Mouse (Mus musculus) midbrain, embryonic 13.5 days (tissue): ENCODE results near the gene Sirt4. TPM values are rescaled to one million over a fixed set of nuclear protein-coding genes. Genes with fewer than 3 reads are reported as not detected.
"Not testable (repeated sequence)": the region's sequence is repeated elsewhere in the genome, so short reads cannot be mapped to it uniquely, and the experiment has no call there.

Experiments
- ATAC-seq: fragments of 200-750 bp; cut with Nextera tagmentation; 2 replicates; pipeline ENCODE4 v1.8.0; 2017; ENCODE audit warnings: mild to moderate bottlenecking, moderate TSS enrichment, moderate library complexity
- H3K27ac ChIP-seq: fragments of 300-500 bp; sonication (generic); 2 replicates; pipeline ENCODE4 v1.5.1; 2015; ENCODE audit warnings: inconsistent platforms, mild to moderate bottlenecking, moderate library complexity
- H3K27me3 ChIP-seq: fragments of 300-500 bp; sonication (generic); 2 replicates; pipeline ENCODE4 v1.6.1; 2015; ENCODE audit warnings: mild to moderate bottlenecking, inconsistent platforms
- H3K36me3 ChIP-seq: fragments of 300-500 bp; sonication (generic); 2 replicates; pipeline ENCODE4 v1.6.1; 2015; ENCODE audit warnings: mild to moderate bottlenecking, inconsistent platforms
- H3K4me1 ChIP-seq: fragments of 300-500 bp; sonication (generic); replicated peaks from 2 replicates; pipeline ENCODE4 v1.6.1; 2015; ENCODE audit warnings: inconsistent platforms
- H3K4me2 ChIP-seq: fragments of 300-500 bp; sonication (generic); replicated peaks from 2 replicates; pipeline ENCODE4 v1.6.1; 2015; ENCODE audit warnings: moderate library complexity, mild to moderate bottlenecking, inconsistent platforms
- H3K4me3 ChIP-seq: fragments of 300-500 bp; sonication (generic); replicated peaks from 2 replicates; pipeline ENCODE4 v1.5.1; 2015; ENCODE audit warnings: mild to moderate bottlenecking, inconsistent platforms
- H3K9ac ChIP-seq: fragments of 300-500 bp; sonication (generic); replicated peaks from 2 replicates; pipeline ENCODE4 v1.6.1; 2015; ENCODE audit warnings: mild to moderate bottlenecking, inconsistent platforms
- H3K9me3 ChIP-seq: fragments of 300-500 bp; sonication (generic); 2 replicates; pipeline ENCODE4 v1.6.1; 2016; ENCODE audit warnings: mild to moderate bottlenecking, inconsistent platforms
- WGBS: fragments of 180-500 bp; shearing (Covaris S2); methylation state at CpG from one replicate; pipeline ENCODE4 v1.1.7; 2015; 5-methylcytosine and 5-hydroxymethylcytosine counted together
- polyA plus RNA-seq: library from polyadenylated mRNA; unstranded; fragments of >200 nt; fragmentation: Nextera tagmentation; extraction: Ambion mirVana; gene quantifications from 2 replicates; pipeline ENCODE4 v1.2.1, GENCODE M21; 2015

Sirt4 gene
- polyA plus RNA-seq, 1 experiment from 2014 or later, result 28.7 TPM

DNA sequence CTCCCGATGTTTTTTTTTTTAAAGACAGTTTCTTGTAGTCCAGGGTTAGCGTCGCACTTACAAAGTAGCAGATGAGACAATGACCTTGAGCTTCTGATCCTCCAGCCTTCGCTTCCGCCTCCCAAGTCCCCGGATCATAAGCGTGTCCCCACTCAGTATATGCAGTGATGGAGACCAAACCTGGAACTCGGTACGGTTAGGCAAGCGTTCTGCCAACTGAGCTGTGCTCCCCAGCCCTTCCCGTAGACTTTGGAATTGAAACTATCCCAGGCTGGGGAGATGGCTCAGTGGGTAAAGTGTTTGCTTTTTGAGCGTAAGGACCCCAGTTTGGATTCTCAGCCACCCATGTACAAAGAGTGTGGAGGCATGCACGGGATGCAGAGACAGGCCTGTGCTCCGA lies 28.7 kb upstream of the Sirt4 start:
- no peak overlapping the region for H3K9ac ChIP-seq
- no peak overlapping the region for H3K4me3 ChIP-seq
- 0 out of 2 replicates have a peak, but pooled peaks cover 2% of the 10 kb centered on the region for H3K36me3 ChIP-seq
- H3K9me3 ChIP-seq, result no peaks in the 10 kb centered on the region
- H3K27ac ChIP-seq, result no peak overlapping the region
- no peak overlapping the region for H3K4me2 ChIP-seq
- no peaks in the 10 kb centered on the region for H3K27me3 ChIP-seq
- 98% methylated on average over 14 of the region's 14 CpGs for WGBS
- ATAC-seq, result no peak
- H3K4me1 ChIP-seq, result peaks cover 27% of the 10 kb centered on the region

DNA sequence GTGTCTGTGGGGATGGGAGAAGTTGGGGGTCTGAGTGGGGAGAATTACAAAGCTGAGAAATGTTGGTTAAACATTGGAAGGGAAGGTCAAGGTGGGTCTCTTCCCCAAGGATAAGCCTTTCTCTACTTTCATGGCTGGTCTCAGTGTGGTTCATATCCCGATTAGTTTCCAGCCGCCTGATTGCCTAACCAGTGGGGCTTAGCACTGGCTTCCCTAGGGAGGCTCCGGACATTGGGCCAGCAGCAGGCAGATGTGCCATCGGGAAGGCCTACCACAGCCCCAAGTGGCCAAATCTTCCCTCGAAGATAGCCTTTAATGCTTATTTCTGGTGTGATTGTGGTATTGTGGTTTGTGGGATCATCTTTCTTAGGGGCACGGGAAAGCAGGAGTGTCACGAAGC lies 27.9 kb upstream of the Sirt4 start:
- no peak overlapping the region for H3K4me3 ChIP-seq
- no peaks in the 10 kb centered on the region for H3K9me3 ChIP-seq
- 0 out of 2 replicates have a peak, but pooled peaks cover under 1% of the 10 kb centered on the region for H3K36me3 ChIP-seq
- H3K27me3 ChIP-seq, result no peaks in the 10 kb centered on the region
- ATAC-seq, result no peak
- no peak overlapping the region for H3K4me2 ChIP-seq
- no peak overlapping the region for H3K9ac ChIP-seq
- H3K4me1 ChIP-seq, result peaks cover 36% of the 10 kb centered on the region
- 88% methylated on average over 7 of the region's 7 CpGs for WGBS
- H3K27ac ChIP-seq, result no peak overlapping the region

DNA sequence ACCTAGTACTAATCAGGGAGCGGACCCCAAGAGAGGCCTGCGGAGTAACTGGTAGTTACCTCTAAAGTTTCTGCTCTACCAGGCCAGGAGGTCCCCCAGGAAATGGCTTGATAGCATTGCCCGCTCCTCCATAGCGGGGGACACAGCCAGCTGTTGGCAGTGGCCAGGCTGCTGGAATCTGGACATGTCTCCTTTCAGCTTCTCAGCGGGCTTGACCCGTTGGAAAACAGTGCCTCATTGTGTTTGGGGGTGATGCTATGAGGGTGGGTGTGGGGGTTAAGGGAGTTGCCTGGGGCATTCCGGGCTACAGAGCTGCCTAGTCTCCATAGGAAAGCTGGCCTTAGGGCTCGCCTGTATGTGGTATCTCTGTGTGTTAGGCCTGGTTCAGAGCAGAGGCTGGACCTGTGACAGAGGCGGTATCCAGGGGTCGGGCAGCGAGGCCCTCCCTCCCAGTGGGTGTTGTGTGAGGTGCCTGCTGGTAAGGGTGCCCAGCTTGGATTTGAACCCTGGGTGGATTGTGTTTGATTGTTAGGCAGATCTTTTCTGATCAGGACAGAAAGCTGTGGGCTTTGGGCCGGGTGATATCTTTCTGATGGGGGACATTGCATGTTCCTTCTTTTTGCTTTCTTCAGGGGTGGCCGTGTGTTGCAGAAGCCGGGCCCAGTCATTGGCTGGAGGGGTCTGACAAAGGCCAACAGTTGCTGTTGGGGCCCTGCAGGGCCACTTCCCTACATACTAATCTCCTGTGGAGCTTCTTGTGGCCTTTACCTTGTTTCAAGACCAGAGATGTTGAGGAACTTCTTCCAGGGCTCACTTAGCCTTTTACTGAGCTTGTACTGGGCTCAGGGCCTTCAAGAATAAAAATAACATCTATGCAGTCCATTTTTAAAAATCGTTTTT lies 25.5 kb upstream of the Sirt4 start:
- no peak for ATAC-seq

DNA sequence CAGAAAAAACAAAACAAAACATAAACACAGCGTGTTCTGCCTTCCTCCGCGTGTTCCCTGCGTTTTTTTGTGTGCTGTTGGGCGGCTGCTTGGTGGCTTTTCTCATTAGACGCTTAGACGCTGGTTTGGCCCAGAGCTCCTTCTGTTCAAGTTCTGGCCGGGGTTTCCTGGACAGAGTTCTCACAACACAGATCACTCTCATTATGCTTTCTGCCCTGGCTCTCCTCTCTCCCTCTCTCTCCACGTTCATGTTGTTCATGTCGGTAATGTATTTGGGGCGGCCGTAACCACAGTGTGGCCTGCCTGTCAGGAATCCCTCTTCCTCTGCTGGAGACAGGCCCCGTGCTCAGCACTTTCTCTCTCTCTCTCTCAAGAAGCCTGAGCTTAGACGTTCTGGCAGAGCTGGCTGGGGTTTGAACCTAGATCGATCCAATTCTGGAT lies 24.8 kb upstream of the Sirt4 start:
- H3K9ac ChIP-seq, result no peak overlapping the region; the same call in 1 of the 2 replicates
- H3K27me3 ChIP-seq, result no peaks in the 10 kb centered on the region
- no peaks in the 10 kb centered on the region for H3K9me3 ChIP-seq
- H3K4me1 ChIP-seq, result peaks cover 36% of the 10 kb centered on the region
- H3K27ac ChIP-seq, result peak overlapping the region; percentile 15; the same call in 1 of the 2 replicates
- H3K36me3 ChIP-seq, result no peaks in the 10 kb centered on the region
- no peak overlapping the region for H3K4me3 ChIP-seq
- H3K4me2 ChIP-seq, result peak overlapping the region; percentile 86
- ATAC-seq, result no peak
- WGBS, result 48% methylated on average over 15 of the region's 15 CpGs

More for the DNA sequence above, 25.5 kb upstream of the Sirt4 start:
- peak overlapping the region; percentile 86; the same call in 1 of the 2 replicates for H3K4me2 ChIP-seq
- whole genome bisulfite sequencing, result 63% methylated on average over 15 of the region's 15 CpGs
- no peak overlapping the region; the same call in 1 of the 2 replicates for H3K9ac ChIP-seq
- H3K27ac ChIP-seq, result no peak overlapping the region
- H3K4me3 ChIP-seq, result no peak overlapping the region
- peaks cover 41% of the 10 kb centered on the region for H3K4me1 ChIP-seq
- H3K9me3 ChIP-seq, result no peaks in the 10 kb centered on the region
- H3K36me3 ChIP-seq, result no peaks in the 10 kb centered on the region
- no peaks in the 10 kb centered on the region for H3K27me3 ChIP-seq

DNA sequence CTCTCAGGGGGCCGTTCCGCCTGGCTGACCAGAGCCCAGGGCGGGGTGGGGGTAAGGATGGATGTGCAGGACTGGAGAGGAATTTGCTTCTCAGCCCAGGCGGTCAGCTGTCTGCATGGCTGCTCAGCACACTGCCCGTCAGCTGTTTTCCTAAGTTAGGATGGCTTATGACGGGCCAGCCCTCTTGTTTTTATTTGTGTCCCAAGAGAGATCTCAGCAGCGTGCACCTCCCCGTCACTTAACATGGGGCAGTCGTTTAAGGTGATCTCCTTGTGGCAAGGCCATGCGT lies 24.3 kb upstream of the Sirt4 start:
- H3K4me1 ChIP-seq, result peaks cover 36% of the 10 kb centered on the region
- WGBS, result 26% methylated on average over 10 of the region's 10 CpGs
- H3K4me3 ChIP-seq, result peak overlapping the region; percentile 86
- H3K27me3 ChIP-seq, result no peaks in the 10 kb centered on the region
- H3K9ac ChIP-seq, result peak overlapping the region; percentile 90
- H3K36me3 ChIP-seq, result no peaks in the 10 kb centered on the region
- H3K9me3 ChIP-seq, result no peaks in the 10 kb centered on the region
- H3K4me2 ChIP-seq, result peak overlapping the region; percentile 86
- ATAC-seq, result no peak
- H3K27ac ChIP-seq, result no peak overlapping the region

DNA sequence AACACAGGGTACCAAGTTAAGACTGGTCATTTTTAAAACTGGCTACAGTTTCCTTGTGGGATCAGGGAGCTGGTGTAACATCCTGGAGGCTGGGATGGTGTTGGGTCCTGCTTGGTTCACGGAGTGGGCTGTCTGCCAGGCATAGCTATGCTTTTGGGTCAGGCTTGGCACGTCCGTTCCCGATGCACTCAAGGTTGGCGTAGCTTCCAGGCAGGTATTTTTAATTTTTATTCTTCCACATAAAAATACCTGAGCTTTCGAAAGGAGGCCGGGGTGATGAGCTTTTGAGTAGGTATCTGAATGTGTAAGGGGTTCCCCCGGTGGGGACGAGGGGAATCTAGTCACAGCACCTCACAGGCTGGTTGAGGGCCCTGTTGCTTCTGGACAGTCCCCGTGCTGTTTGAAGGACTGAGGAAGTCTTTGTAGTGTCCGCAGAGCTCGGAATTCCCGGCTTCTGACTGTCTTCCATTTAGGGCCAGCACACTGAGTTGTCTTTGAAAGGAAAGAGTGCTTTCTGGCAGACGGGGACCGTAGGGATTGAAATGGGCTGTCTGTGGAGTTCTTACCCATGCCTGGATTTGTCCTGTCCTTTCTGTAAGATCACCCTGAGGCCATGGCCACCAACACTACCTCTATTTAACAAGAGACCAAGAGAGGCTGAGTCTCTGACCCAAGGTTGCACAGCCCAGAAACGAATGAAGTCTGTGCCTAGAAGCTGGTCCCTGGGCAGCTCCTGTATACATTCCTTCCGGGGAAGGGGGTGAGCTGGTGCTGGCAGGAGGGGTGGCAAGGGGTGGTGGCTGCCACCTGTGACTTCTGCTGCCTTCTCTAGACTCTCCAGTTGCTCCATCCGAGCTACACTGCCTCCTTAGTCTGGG lies 23.7 kb upstream of the Sirt4 start:
- WGBS, result 45% methylated on average over 18 of the region's 18 CpGs
- no peak for ATAC-seq

DNA sequence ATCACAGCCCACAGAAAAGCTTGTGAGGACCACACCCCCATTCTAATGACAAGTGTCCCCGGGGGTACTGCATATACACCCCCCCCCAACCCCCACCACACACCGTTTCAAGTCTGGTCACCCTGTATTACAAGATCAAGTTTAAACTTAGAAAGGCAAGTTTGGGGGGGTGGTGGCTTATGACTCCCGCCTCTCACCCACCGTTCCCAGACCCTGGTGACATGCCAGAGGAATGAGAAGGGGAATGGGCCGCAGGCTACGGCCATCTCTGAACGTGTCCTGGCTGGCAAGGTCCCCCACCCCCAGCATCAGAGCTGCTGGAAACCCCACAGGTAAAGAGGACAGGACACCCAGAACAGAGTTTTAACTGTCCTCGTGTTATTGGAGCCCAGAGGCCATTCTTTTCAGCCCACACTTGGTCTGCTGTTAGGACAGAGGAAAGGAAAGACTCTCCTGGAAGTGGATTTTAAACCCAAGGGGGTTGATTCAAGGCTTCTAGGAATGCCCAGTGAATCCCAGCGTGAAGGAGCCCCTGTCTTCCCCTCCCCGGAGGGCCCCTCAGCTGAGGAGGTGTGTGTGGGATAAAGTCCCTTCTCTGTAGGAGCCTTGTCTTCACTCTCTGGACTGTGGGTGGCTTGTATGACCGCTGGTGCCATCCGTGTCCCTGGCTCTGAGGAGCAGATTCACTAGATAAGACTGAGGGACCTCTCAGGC lies 22.9 kb upstream of the Sirt4 start:
- H3K27me3 ChIP-seq, result no peaks in the 10 kb centered on the region
- peak overlapping the region; percentile 86 for H3K4me3 ChIP-seq
- peaks cover 36% of the 10 kb centered on the region for H3K4me1 ChIP-seq
- 33% methylated on average over 12 of the region's 12 CpGs for WGBS
- no peak for ATAC-seq
- H3K4me2 ChIP-seq, result peak overlapping the region; percentile 86
- peak overlapping the region; percentile 90 for H3K9ac ChIP-seq
- H3K27ac ChIP-seq, result no peak overlapping the region
- H3K36me3 ChIP-seq, result no peaks in the 10 kb centered on the region
- no peaks in the 10 kb centered on the region for H3K9me3 ChIP-seq

More for the DNA sequence above, 23.7 kb upstream of the Sirt4 start:
- Histone ChIP-seq H3K9ac (peak overlapping the region; percentile 90), H3K4me1 (peaks cover 36% of the 10 kb centered on the region), H3K4me2 (peak overlapping the region; percentile 86), H3K4me3 (peak overlapping the region; percentile 86), H3K9me3 (no peaks in the 10 kb centered on the region), H3K36me3 (no peaks in the 10 kb centered on the region), H3K27ac (no peak overlapping the region), H3K27me3 (no peaks in the 10 kb centered on the region)

DNA sequence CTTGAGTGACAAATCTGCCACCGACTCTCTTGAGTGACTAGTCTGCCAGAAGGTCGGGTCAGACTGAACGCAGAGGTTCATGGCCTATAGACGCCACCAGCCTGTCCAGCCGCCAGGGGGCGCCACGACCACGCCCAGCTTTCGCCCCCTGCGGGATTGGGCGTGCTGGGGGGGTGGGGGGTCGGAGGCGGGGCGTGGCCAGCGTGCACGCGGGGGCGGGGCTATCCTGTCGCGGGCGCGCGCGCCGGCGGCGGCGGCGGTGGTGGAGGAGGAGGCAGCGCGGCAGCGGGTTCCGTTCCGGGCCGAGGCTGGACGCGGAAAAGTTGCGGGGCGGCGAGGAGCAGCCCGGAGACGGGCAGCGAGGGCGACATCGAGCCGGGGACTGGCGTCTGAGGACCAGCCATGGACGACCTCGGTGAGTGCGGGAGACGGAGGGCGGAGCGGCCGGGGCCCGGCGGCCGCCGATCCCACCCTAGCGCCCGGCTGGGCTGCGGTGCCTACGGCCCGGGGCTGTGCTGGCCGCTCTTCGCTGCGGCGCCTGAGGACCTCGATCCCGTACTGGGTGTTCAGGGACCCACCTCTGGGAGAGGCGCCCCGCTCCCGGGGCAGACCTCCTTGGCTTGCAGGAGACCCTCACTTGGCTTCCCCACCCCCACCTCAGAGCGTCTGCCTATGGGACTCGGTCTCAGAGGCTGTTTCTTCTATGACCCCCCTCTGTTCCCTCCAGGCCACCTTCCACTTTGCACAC lies 22.1 kb upstream of the Sirt4 start, which contains the start of gene Pxn:
Pxn (plus strand) TSS at position 223 of the 748 bp plus-strand sequence.
- Histone ChIP-seq H3K36me3 (no peaks in the 10 kb centered on the region), H3K9ac (peak within 1 kb of the TSS; percentile 90), H3K4me3 (peak within 1 kb of the TSS; percentile 86), H3K27me3 (no peaks in the 10 kb centered on the region), H3K4me2 (peak within 1 kb of the TSS; percentile 86), H3K4me1 (peaks cover 36% of the 10 kb centered on the region), H3K27ac (no peak within 1 kb of the TSS), H3K9me3 (no peaks in the 10 kb centered on the region)
- peak; percentile 92 for ATAC-seq
- WGBS, result under 1% methylated on average over 74 of the region's 74 CpGs

DNA sequence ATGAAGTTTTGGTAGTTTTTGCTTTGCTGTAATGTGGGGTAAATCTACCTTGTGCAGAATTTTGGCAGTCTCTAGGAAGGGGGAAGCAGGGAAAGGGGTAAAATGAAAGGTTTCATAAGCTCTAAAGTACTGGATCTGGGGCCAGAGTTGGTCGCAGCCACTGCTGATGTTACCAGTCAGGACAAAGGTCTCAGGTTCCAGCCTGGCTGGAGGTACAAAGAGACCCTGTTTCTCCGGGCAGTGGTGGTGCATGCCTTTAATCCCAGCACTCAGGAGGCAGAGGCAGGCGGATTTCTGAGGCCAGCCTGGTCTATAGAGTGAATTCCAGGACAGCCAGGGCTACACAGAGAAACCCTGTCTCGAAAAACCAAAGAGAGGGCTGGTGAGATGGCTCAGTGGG lies 21.1 kb upstream of the Sirt4 start:
- peaks cover 36% of the 10 kb centered on the region for H3K4me1 ChIP-seq
- H3K4me3 ChIP-seq, ATAC-seq, H3K36me3 ChIP-seq, H3K27ac ChIP-seq, H3K9me3 ChIP-seq, H3K9ac ChIP-seq, H3K4me2 ChIP-seq, H3K27me3 ChIP-seq: not testable (repeated sequence)
- 81% methylated on average over 4 of the region's 4 CpGs for WGBS

DNA sequence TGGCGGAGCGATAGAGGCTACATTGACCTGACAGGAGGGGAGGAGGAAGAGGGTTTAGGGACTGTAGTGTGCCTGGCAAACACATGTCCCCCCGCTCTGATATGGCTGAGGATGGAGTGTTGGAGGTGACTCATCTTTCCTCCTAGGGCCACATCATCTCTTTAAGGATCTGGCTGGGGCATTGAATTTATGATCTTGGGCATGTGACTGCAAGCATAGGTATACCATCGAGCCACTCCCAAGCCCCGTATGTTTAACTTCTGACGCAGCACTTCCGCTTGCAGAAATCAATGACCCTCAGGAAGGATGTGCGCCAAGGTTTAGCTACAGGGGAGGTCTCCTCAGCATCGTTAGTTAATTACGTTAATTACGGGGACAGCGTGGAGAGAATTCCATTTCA lies 18.5 kb upstream of the Sirt4 start:
- WGBS, result 77% methylated on average over 12 of the region's 12 CpGs
- no peak overlapping the region for H3K27ac ChIP-seq

DNA sequence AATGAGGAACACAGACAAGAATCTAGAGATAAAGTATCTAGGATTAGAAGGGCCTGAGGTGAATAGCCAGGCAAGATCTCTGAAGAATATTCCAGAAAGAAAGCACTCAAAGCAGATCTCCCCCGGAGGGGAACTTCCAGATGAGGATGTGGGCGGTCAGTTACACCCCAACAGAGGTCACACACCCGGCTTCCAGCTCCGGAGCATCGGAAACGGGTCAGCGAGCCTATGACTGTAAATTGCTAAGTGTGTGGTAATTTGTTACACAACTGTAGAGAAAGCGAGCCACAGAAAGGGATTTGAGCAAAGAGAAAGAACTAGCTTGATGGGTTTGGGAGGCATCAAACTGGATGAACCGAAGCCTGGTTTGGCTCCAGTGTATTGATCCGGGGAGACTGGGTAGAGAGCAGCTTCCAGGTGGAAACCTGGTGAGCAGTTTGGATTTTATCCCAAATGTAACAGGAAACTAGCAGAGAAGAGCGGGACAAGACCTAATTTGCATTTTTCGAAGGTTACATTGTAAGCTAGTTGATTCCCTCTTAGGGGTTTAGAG lies 15.9 kb upstream of the Sirt4 start:
- H3K9me3 ChIP-seq, result no peaks in the 10 kb centered on the region
- no peak overlapping the region for H3K9ac ChIP-seq
- ATAC-seq, result no peak
- H3K36me3 ChIP-seq, result no peaks in the 10 kb centered on the region
- no peak overlapping the region for H3K4me3 ChIP-seq
- no peak overlapping the region for H3K4me2 ChIP-seq
- no peak overlapping the region for H3K27ac ChIP-seq
- H3K4me1 ChIP-seq, result no peaks in the 10 kb centered on the region
- 82% methylated on average over 12 of the region's 12 CpGs for WGBS
- H3K27me3 ChIP-seq, result no peaks in the 10 kb centered on the region

More for the DNA sequence above, 18.5 kb upstream of the Sirt4 start:
- H3K4me1 ChIP-seq, result peaks cover 12% of the 10 kb centered on the region
- H3K4me2 ChIP-seq, result no peak overlapping the region
- ATAC-seq, result no peak
- no peak overlapping the region for H3K4me3 ChIP-seq
- no peaks in the 10 kb centered on the region for H3K36me3 ChIP-seq
- no peaks in the 10 kb centered on the region for H3K9me3 ChIP-seq
- no peak overlapping the region for H3K9ac ChIP-seq
- no peaks in the 10 kb centered on the region for H3K27me3 ChIP-seq
